Mouse (Mus musculus): ENCODE data around the gene Dpy19l1. TPM values are rescaled to one million over a fixed set of nuclear protein-coding genes. Genes with fewer than 3 reads are reported as not detected.

The Dpy19l1 gene
- polyA plus RNA-seq, 1 experiment, result 8.4 TPM

- peaks cover 2% of the 10 kb centered on the region for H3K4me1 ChIP-seq (ENCODE audit: control insufficient read depth, insufficient read depth, low read length)
- no peak for TF ChIP-seq CTCF (IDR thresholded peaks at IDR 0.05; ENCODE audit: insufficient read depth, low read length)
- TF ChIP-seq POLR2A (IDR thresholded peaks at IDR 0.05; ENCODE audit: borderline replicate concordance, extremely low read depth, low read depth, low read length), result no peak
- no peak for DNase-seq
- no peak overlapping the region for H3K4me3 ChIP-seq (replicated peaks; ENCODE audit: extremely low read depth, low read depth, low read length)
- 60% methylated on average over 5 of the region's 5 CpGs for WGBS
Observed at GRCm38 (mm10) chr9:24505017-24505763, 2.2 kb upstream of the Dpy19l1 start.

GRCm38 (mm10) chr9:24504381-24504780, 1.4 kb upstream of the Dpy19l1 start:
- Histone ChIP-seq H3K4me3 (replicated peaks; ENCODE audit: extremely low read depth, low read depth, low read length) (no peak overlapping the region), H3K4me1 (ENCODE audit: control insufficient read depth, insufficient read depth, low read length) (peaks cover 2% of the 10 kb centered on the region)
- 66% methylated on average over 2 of the region's 2 CpGs for WGBS
- TF ChIP-seq POLR2A (IDR thresholded peaks at IDR 0.05; ENCODE audit: borderline replicate concordance, extremely low read depth, low read depth, low read length), result no peak
- TF ChIP-seq CTCF (IDR thresholded peaks at IDR 0.05; ENCODE audit: insufficient read depth, low read length), result no peak
- no peak for DNase-seq

- 5% methylated on average over 5 of the region's 5 CpGs for WGBS
- DNase-seq, result no peak
- Histone ChIP-seq H3K4me1 (ENCODE audit: control insufficient read depth, insufficient read depth, low read length) (peaks cover 2% of the 10 kb centered on the region), H3K4me3 (replicated peaks; ENCODE audit: extremely low read depth, low read depth, low read length) (peak overlapping the region; percentile 76)
- TF ChIP-seq POLR2A (IDR thresholded peaks at IDR 0.05; ENCODE audit: borderline replicate concordance, extremely low read depth, low read depth, low read length) (no peak), CTCF (IDR thresholded peaks at IDR 0.05; ENCODE audit: insufficient read depth, low read length) (no peak)
Observed at GRCm38 (mm10) chr9:24503858-24504219, 899 bp upstream of the Dpy19l1 start.

GRCm38 (mm10) chr9:24502571-24503004, 352 bp downstream of the Dpy19l1 start:
- TF ChIP-seq CTCF (IDR thresholded peaks at IDR 0.05; ENCODE audit: insufficient read depth, low read length) (no peak), POLR2A (IDR thresholded peaks at IDR 0.05; ENCODE audit: borderline replicate concordance, extremely low read depth, low read depth, low read length) (no peak)
- no peak for DNase-seq
- WGBS, result 6% methylated on average over 47 of the region's 48 CpGs
- peak overlapping the region; percentile 75 for H3K4me3 ChIP-seq (replicated peaks; ENCODE audit: extremely low read depth, low read depth, low read length)
- H3K4me1 ChIP-seq (ENCODE audit: control insufficient read depth, insufficient read depth, low read length), result peaks cover 2% of the 10 kb centered on the region

- peaks cover 2% of the 10 kb centered on the region for H3K4me1 ChIP-seq (ENCODE audit: control insufficient read depth, insufficient read depth, low read length)
- WGBS, result 52% methylated on average over 2 of the region's 2 CpGs
- no peak for TF ChIP-seq CTCF (IDR thresholded peaks at IDR 0.05; ENCODE audit: insufficient read depth, low read length)
- no peak for TF ChIP-seq POLR2A (IDR thresholded peaks at IDR 0.05; ENCODE audit: borderline replicate concordance, extremely low read depth, low read depth, low read length)
- no peak for DNase-seq
- no peak overlapping the region for H3K4me3 ChIP-seq (replicated peaks; ENCODE audit: extremely low read depth, low read depth, low read length)
Observed at GRCm38 (mm10) chr9:24501618-24502017, 1.3 kb downstream of the Dpy19l1 start.

GRCm38 (mm10) chr9:24496226-24496625, 6.7 kb downstream of the Dpy19l1 start:
- no peak for DNase-seq
- Histone ChIP-seq H3K4me3 (replicated peaks; ENCODE audit: extremely low read depth, low read depth, low read length) (no peak overlapping the region), H3K4me1 (ENCODE audit: control insufficient read depth, insufficient read depth, low read length) (no peaks in the 10 kb centered on the region)
- WGBS, result 86% methylated on average over 2 of the region's 2 CpGs
- TF ChIP-seq CTCF (IDR thresholded peaks at IDR 0.05; ENCODE audit: insufficient read depth, low read length) (no peak), POLR2A (IDR thresholded peaks at IDR 0.05; ENCODE audit: borderline replicate concordance, extremely low read depth, low read depth, low read length) (no peak)

GRCm38 (mm10) chr9:24490516-24490915, 12.4 kb downstream of the Dpy19l1 start:
- no peak for DNase-seq
- H3K4me1 ChIP-seq (ENCODE audit: control insufficient read depth, insufficient read depth, low read length), result no peaks in the 10 kb centered on the region; the same call in 1 of the 2 replicates
- TF ChIP-seq CTCF (IDR thresholded peaks at IDR 0.05; ENCODE audit: insufficient read depth, low read length) (no peak), POLR2A (IDR thresholded peaks at IDR 0.05; ENCODE audit: borderline replicate concordance, extremely low read depth, low read depth, low read length) (no peak)
- no peak overlapping the region for H3K4me3 ChIP-seq (replicated peaks; ENCODE audit: extremely low read depth, low read depth, low read length)
- WGBS, result 84% methylated on average over 5 of the region's 5 CpGs

- no peak for DNase-seq
- TF ChIP-seq POLR2A (IDR thresholded peaks at IDR 0.05; ENCODE audit: borderline replicate concordance, extremely low read depth, low read depth, low read length) (no peak), CTCF (IDR thresholded peaks at IDR 0.05; ENCODE audit: insufficient read depth, low read length) (no peak)
- Histone ChIP-seq H3K4me3 (replicated peaks; ENCODE audit: extremely low read depth, low read depth, low read length) (no peak overlapping the region), H3K4me1 (ENCODE audit: control insufficient read depth, insufficient read depth, low read length) (no peaks in the 10 kb centered on the region; the same call in 1 of the 2 replicates)
- 78% methylated on average over 6 of the region's 6 CpGs for WGBS
Observed at GRCm38 (mm10) chr9:24488425-24489104, 14.4 kb downstream of the Dpy19l1 start.

- no peak overlapping the region for H3K4me3 ChIP-seq (replicated peaks; ENCODE audit: extremely low read depth, low read depth, low read length)
- TF ChIP-seq CTCF (IDR thresholded peaks at IDR 0.05; ENCODE audit: insufficient read depth, low read length) (no peak), POLR2A (IDR thresholded peaks at IDR 0.05; ENCODE audit: borderline replicate concordance, extremely low read depth, low read depth, low read length) (no peak)
- no peaks in the 10 kb centered on the region for H3K4me1 ChIP-seq (ENCODE audit: control insufficient read depth, insufficient read depth, low read length)
- no peak for DNase-seq
- 72% methylated on average over 5 of the region's 5 CpGs for WGBS
Observed at GRCm38 (mm10) chr9:24482375-24482774, 20.6 kb downstream of the Dpy19l1 start.

- WGBS, result 77% methylated on average over 2 of the region's 2 CpGs
- TF ChIP-seq CTCF (IDR thresholded peaks at IDR 0.05; ENCODE audit: insufficient read depth, low read length) (no peak), POLR2A (IDR thresholded peaks at IDR 0.05; ENCODE audit: borderline replicate concordance, extremely low read depth, low read depth, low read length) (no peak)
- no peak for DNase-seq
- H3K4me1 ChIP-seq (ENCODE audit: control insufficient read depth, insufficient read depth, low read length), result no peaks in the 10 kb centered on the region
- H3K4me3 ChIP-seq (replicated peaks; ENCODE audit: extremely low read depth, low read depth, low read length), result no peak overlapping the region
Observed at GRCm38 (mm10) chr9:24477251-24477650, 25.7 kb downstream of the Dpy19l1 start.
